Comparison of ENCODE assay signal across 19 mouse cellular contexts in genomic region chr11:96747555-96747954, GRCm38 (mm10). TPM values are rescaled to one million over a fixed set of nuclear protein-coding genes. Genes with fewer than 3 reads are reported as not detected.
DNase-seq lines count a peak whose midpoint lies in the region; ATAC-seq and TF ChIP-seq lines count a peak whose summit lies in the region.
"Had no signal": no experiment of that assay in that cellular context is flagged by ENCODE, and none has a peak within 500 bp of the region (broad histone marks: within the 10 kb centered on the region; RNA-seq: fewer than 3 reads in every experiment).

No protein-coding gene starts in this region.

- no peak for ATAC-seq in hindbrain, embryonic 14.5 days (ENCODE audit: low FRiP score)
- no peak for ATAC-seq in neural tube, embryonic 13.5 days (ENCODE audit: low read depth)
- ATAC-seq in stomach, postnatal 0 days (ENCODE audit: low FRiP score, low TSS enrichment) = no peak
- ATAC-seq: activated CD4-positive, CD25-positive, alpha-beta regulatory T cell, adult 4 months; forebrain, embryonic 14.5 days had no signal

- no peak overlapping the region for H3K9ac ChIP-seq in hindbrain, embryonic 14.5 days
- H3K9ac ChIP-seq in neural tube, embryonic 13.5 days = peak overlapping the region; percentile 42
- no peak overlapping the region for H3K9ac ChIP-seq in stomach, postnatal 0 days (ENCODE audit: low read length)
- H3K9ac ChIP-seq: liver, embryonic 15.5 days had no signal

- H3K9me3 ChIP-seq in hindbrain, embryonic 14.5 days (ENCODE audit: control insufficient read depth, low read length) = no peaks in the 10 kb centered on the region
- H3K9me3 ChIP-seq in hindbrain, embryonic 10.5 days = no peaks in the 10 kb centered on the region
- H3K9me3 ChIP-seq in neural tube, embryonic 13.5 days = no peaks in the 10 kb centered on the region
- H3K9me3 ChIP-seq in stomach, postnatal 0 days (ENCODE audit: control insufficient read depth, low read length) = no peaks in the 10 kb centered on the region
- H3K9me3 ChIP-seq: liver, embryonic 15.5 days had no signal

- peak overlapping the region; percentile 83 for H3K27ac ChIP-seq in hindbrain, embryonic 14.5 days
- H3K27ac ChIP-seq in hindbrain, embryonic 10.5 days = no peak overlapping the region
- peak overlapping the region; percentile 99 for H3K27ac ChIP-seq in neural tube, embryonic 13.5 days (replicated peaks)
- H3K27ac ChIP-seq in stomach, postnatal 0 days (replicated peaks) = no peak overlapping the region
- H3K27ac ChIP-seq: liver, embryonic 15.5 days had no signal

- H3K27me3 ChIP-seq in hindbrain, embryonic 14.5 days (ENCODE audit: control insufficient read depth, insufficient read depth, low read length) = no peaks in the 10 kb centered on the region
- peaks cover 5% of the 10 kb centered on the region for H3K27me3 ChIP-seq in hindbrain, embryonic 10.5 days (ENCODE audit: insufficient read depth, poor library complexity, severe bottlenecking)
- no peaks in the 10 kb centered on the region for H3K27me3 ChIP-seq in neural tube, embryonic 13.5 days
- H3K27me3 ChIP-seq in stomach, postnatal 0 days (ENCODE audit: control insufficient read depth, insufficient read depth, low read length) = no peaks in the 10 kb centered on the region

- peaks cover 31% of the 10 kb centered on the region for H3K4me1 ChIP-seq in hindbrain, embryonic 14.5 days (replicated peaks; ENCODE audit: control insufficient read depth, insufficient read depth, low read length)
- peaks cover 19% of the 10 kb centered on the region for H3K4me1 ChIP-seq in hindbrain, embryonic 10.5 days (replicated peaks)
- H3K4me1 ChIP-seq in neural tube, embryonic 13.5 days (replicated peaks) = peaks cover 64% of the 10 kb centered on the region
- no peaks in the 10 kb centered on the region for H3K4me1 ChIP-seq in stomach, postnatal 0 days (replicated peaks; ENCODE audit: control insufficient read depth, insufficient read depth)
- H3K4me1 ChIP-seq: liver, embryonic 15.5 days had no signal

- no peak overlapping the region for H3K4me3 ChIP-seq in hindbrain, embryonic 14.5 days (replicated peaks; ENCODE audit: low read length)
- no peak overlapping the region for H3K4me3 ChIP-seq in hindbrain, embryonic 10.5 days
- H3K4me3 ChIP-seq in neural tube, embryonic 13.5 days = no peak overlapping the region
- H3K4me3 ChIP-seq in stomach, postnatal 0 days (ENCODE audit: low read depth, low read length) = no peak overlapping the region
- H3K4me3 ChIP-seq: liver, embryonic 15.5 days had no signal

- 62% methylated on average over 3 of the region's 3 CpGs for WGBS in hindbrain, embryonic 14.5 days
- 56% methylated on average over 3 of the region's 3 CpGs for WGBS in hindbrain, embryonic 10.5 days
- WGBS in neural tube, embryonic 13.5 days = 70% methylated on average over 3 of the region's 3 CpGs
- 40% methylated on average over 3 of the region's 3 CpGs for WGBS in stomach, postnatal 0 days

- H3K4me2 ChIP-seq in hindbrain, embryonic 14.5 days (replicated peaks) = peak overlapping the region; percentile 29
- H3K4me2 ChIP-seq in neural tube, embryonic 13.5 days = peak overlapping the region; percentile 38
- no peak overlapping the region for H3K4me2 ChIP-seq in stomach, postnatal 0 days (replicated peaks; ENCODE audit: low read depth)
- H3K4me2 ChIP-seq: liver, embryonic 15.5 days had no signal

- no peak for TF ChIP-seq CTCF in stomach, postnatal 0 days (IDR thresholded peaks at IDR 0.05; ENCODE audit: low read depth)

- H3K36me3 ChIP-seq in hindbrain, embryonic 14.5 days (replicated peaks; ENCODE audit: control insufficient read depth, insufficient read depth) = no peaks in the 10 kb centered on the region
- no peaks in the 10 kb centered on the region for H3K36me3 ChIP-seq in hindbrain, embryonic 10.5 days
- H3K36me3 ChIP-seq in neural tube, embryonic 13.5 days = no peaks in the 10 kb centered on the region
- H3K36me3 ChIP-seq in stomach, postnatal 0 days (ENCODE audit: control insufficient read depth, insufficient read depth, low read length) = no peaks in the 10 kb centered on the region
- H3K36me3 ChIP-seq: liver, embryonic 15.5 days had no signal

- TF ChIP-seq EP300 in stomach, postnatal 0 days (optimal IDR thresholded peaks at IDR 0.05) = no peak

- no peak for DNase-seq in hindbrain, embryonic 14.5 days (ENCODE audit: low spot score)
- no peak for DNase-seq in hindbrain, embryonic 10.5 days (ENCODE audit: low spot score)
- DNase-seq in 3T3-L1 (ENCODE audit: low read depth, low spot score) (peak; percentile 98), adipocyte (ENCODE audit: low spot score) (peak; percentile 12)
- DNase-seq in stomach, postnatal 0 days (ENCODE audit: low spot score) = no peak
- no peak for DNase-seq in retina, embryonic 14.5 days (ENCODE audit: low spot score)
- DNase-seq: adrenal gland, postnatal 14 days; cerebellum, adult 11-12 months; cerebellum, postnatal 25 days; gastrocnemius, postnatal 36 days; kidney, adult 11 months; kidney, postnatal 10 days; lung, postnatal 10 days; midbrain, embryonic 14.5 days; thymus, postnatal 25 days had no signal

RNA-seq across cellular contexts. Expression of gene Snx11, which starts 29.8 kb away (rescaled TPM):
- 37.9 and 42.5 TPM in 2 replicates for polyA plus RNA-seq in hindbrain, embryonic 14.5 days (2014; fragmentation: Nextera tagmentation; extraction: Ambion mirVana)
- 28.0 and 30.4 TPM in 2 replicates for polyA plus RNA-seq in hindbrain, embryonic 10.5 days (2016; fragmentation: Nextera tagmentation; extraction: Ambion mirVana)
- polyA plus RNA-seq in neural tube, embryonic 13.5 days (2015; fragmentation: Nextera tagmentation; extraction: Ambion mirVana) = 78.0 and 84.2 TPM in 2 replicates
- polyA plus RNA-seq in stomach, postnatal 0 days (2015; fragmentation: Nextera tagmentation; extraction: Ambion mirVana) = 17.6 and 17.8 TPM in 2 replicates

RNA-seq across cellular contexts. Expression of gene Cbx1, which starts 41.4 kb away (rescaled TPM):
- 52.5 and 57.7 TPM in 2 replicates for polyA plus RNA-seq in hindbrain, embryonic 14.5 days (2014; fragmentation: Nextera tagmentation; extraction: Ambion mirVana)
- 158 and 198 TPM in 2 replicates for polyA plus RNA-seq in hindbrain, embryonic 10.5 days (2016; fragmentation: Nextera tagmentation; extraction: Ambion mirVana)
- 91.6 and 95.1 TPM in 2 replicates for polyA plus RNA-seq in neural tube, embryonic 13.5 days (2015; fragmentation: Nextera tagmentation; extraction: Ambion mirVana)
- polyA plus RNA-seq in stomach, postnatal 0 days (2015; fragmentation: Nextera tagmentation; extraction: Ambion mirVana) = 30.5 and 38.7 TPM in 2 replicates

Comparison
In these comparisons a context has a peak if more than half of its experiments do, and no peak if none do; other contexts are left out.
1. H3K27ac ChIP-seq: peak in hindbrain, embryonic 14.5 days (single experiment) and neural tube, embryonic 13.5 days (single experiment); none in hindbrain, embryonic 10.5 days (single experiment) and stomach, postnatal 0 days (single experiment).
2. DNase-seq: peak in 3T3-L1 (single experiment) and adipocyte (single experiment); none in hindbrain, embryonic 14.5 days (single experiment), hindbrain, embryonic 10.5 days (single experiment), stomach, postnatal 0 days (single experiment) and retina, embryonic 14.5 days (single experiment).